Mouse (Mus musculus) forebrain, embryonic 12.5 days (tissue): ENCODE results near the gene Tsx. TPM values are rescaled to one million over a fixed set of nuclear protein-coding genes. Genes with fewer than 3 reads are reported as not detected.

Experiments
- ATAC-seq: fragments of 200-750 bp; cut with Nextera tagmentation; 2 replicates; pipeline ENCODE4 v1.8.0; 2017; ENCODE audit warnings: moderate TSS enrichment; ENCODE audit not compliant: low FRiP score
- H3K27ac ChIP-seq: fragments of 300-500 bp; sonication (generic); 2 replicates; pipeline ENCODE4 v1.5.1; 2016; ENCODE audit warnings: mild to moderate bottlenecking
- H3K27me3 ChIP-seq: fragments of 300-500 bp; sonication (generic); 2 replicates; pipeline ENCODE4 v1.6.1; 2016; ENCODE audit warnings: mild to moderate bottlenecking
- H3K36me3 ChIP-seq: fragments of 300-500 bp; sonication (generic); replicated peaks from 2 replicates; pipeline ENCODE4 v1.6.1; 2016; ENCODE audit warnings: mild to moderate bottlenecking
- H3K4me1 ChIP-seq: fragments of 300-500 bp; sonication (generic); 2 replicates; pipeline ENCODE4 v1.6.1; 2016
- H3K4me2 ChIP-seq: fragments of 300-500 bp; sonication (generic); 2 replicates; pipeline ENCODE4 v1.6.1; 2016; ENCODE audit warnings: mild to moderate bottlenecking, moderate library complexity
- H3K4me3 ChIP-seq: fragments of 300-500 bp; sonication (generic); replicated peaks from 2 replicates; pipeline ENCODE4 v1.5.1; 2016; ENCODE audit warnings: mild to moderate bottlenecking
- H3K9ac ChIP-seq: fragments of 300-500 bp; sonication (generic); 2 replicates; pipeline ENCODE4 v1.6.1; 2016; ENCODE audit warnings: mild to moderate bottlenecking
- H3K9me3 ChIP-seq: fragments of 300-500 bp; sonication (generic); 2 replicates; pipeline ENCODE4 v1.6.1; 2016
- WGBS: fragments of 180-500 bp; shearing (Covaris S2); methylation state at CpG from one replicate; pipeline ENCODE4 v1.1.7; 2016; 5-methylcytosine and 5-hydroxymethylcytosine counted together
- polyA plus RNA-seq: library from polyadenylated mRNA; unstranded; fragments of >200 nt; fragmentation: Nextera tagmentation; extraction: Ambion mirVana; gene quantifications from 2 replicates; pipeline ENCODE4 v1.2.1, GENCODE M21; 2016

The Tsx gene
- polyA plus RNA-seq: 0.49 TPM in 1 of 2 replicates, not detected in the other

DNA sequence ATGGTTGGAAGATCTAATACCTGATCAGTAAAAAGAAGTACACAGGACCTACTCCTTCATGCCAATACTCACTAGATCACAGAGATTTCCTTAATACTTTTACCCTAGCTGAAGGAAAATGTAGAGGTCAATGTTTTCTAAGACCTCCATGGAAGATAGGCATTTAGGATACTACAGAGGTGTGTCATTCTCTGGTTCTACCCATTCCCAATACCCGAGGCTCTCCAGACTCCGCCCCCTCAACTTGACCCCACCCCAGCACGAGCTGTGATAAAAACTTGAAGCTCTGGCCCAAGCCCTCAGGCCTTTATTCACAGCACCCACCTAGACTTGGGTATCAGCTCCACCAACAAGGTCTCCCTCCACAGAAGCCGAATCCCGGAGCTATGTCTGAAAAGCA lies at the start of gene Tsx:
Gene Tsx, plus strand, starts transcription at position 301 of the 400 bp plus-strand sequence.
- Histone ChIP-seq H3K9ac (no peak within 1 kb of the TSS), H3K36me3 (no peaks in the 10 kb centered on the region), H3K4me2 (no peak within 1 kb of the TSS), H3K27me3 (peaks cover 64% of the 10 kb centered on the region), H3K4me3 (no peak within 1 kb of the TSS), H3K4me1 (no peaks in the 10 kb centered on the region), H3K27ac (no peak within 1 kb of the TSS), H3K9me3 (no peaks in the 10 kb centered on the region)
- ATAC-seq: no peak
- WGBS: 77% methylated on average over 5 of the region's 5 CpGs

GRCm38 (mm10) chrX:103366201-103366600 lies 48.1 kb upstream of the Tsx start:
- Histone ChIP-seq H3K4me2 (no peak overlapping the region), H3K4me3 (no peak overlapping the region), H3K27ac (no peak overlapping the region), H3K9me3 (no peaks in the 10 kb centered on the region), H3K9ac (no peak overlapping the region), H3K36me3 (no peaks in the 10 kb centered on the region), H3K4me1 (no peaks in the 10 kb centered on the region), H3K27me3 (peaks cover 18% of the 10 kb centered on the region)
- WGBS: 45% methylated on average over 5 of the region's 5 CpGs
- peak; percentile 46; the same call in 1 of the 2 replicates for ATAC-seq

DNA sequence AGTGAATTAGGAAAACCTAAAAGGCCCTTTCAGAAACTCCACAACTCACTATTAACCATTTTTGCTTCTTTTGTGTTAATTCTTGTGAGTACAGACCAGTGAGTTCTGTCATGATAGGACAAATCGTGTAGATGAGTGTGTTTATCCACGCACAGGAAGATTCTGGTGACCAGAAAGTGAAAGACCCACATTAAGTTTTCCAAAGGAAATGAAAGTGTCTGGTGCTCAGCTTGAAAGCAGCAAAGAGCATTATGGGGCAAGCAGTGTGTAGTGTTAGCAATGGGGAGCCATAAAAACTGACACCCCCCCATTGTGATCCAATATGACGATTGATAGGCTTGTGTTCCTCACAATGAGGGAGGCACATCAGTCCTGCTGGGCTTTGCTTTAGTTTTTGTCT lies 45.6 kb upstream of the Tsx start:
- Histone ChIP-seq H3K4me3 (no peak overlapping the region), H3K27me3 (peaks cover 17% of the 10 kb centered on the region), H3K4me1 (no peaks in the 10 kb centered on the region), H3K27ac (no peak overlapping the region), H3K36me3 (no peaks in the 10 kb centered on the region), H3K4me2 (no peak overlapping the region), H3K9ac (no peak overlapping the region), H3K9me3 (no peaks in the 10 kb centered on the region)
- 57% methylated on average over 3 of the region's 3 CpGs for WGBS
- no peak for ATAC-seq

DNA sequence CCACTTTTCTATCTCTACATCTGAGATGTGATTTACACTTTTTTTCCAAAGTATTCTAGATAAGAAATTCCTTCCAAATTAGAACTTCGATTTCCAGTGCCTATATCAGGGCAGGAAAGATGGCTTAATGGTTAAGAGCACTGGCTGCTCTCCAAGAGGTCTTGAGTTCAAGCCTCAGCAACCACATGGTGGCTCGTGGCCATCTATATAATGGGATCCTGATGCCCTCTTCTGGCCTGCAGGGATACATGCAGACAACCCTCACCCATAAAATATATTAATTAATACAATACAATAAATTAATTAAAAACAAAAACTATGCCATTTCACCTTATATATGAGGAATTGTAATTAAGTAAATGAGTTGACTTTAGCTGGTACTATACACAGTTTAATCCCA lies 43.0 kb upstream of the Tsx start:
- H3K4me2 ChIP-seq: no peak overlapping the region
- H3K9me3 ChIP-seq: no peaks in the 10 kb centered on the region
- WGBS: 82% methylated on average over 2 of the region's 2 CpGs
- H3K27me3 ChIP-seq: peaks cover 25% of the 10 kb centered on the region
- no peak for ATAC-seq
- no peaks in the 10 kb centered on the region for H3K36me3 ChIP-seq
- H3K9ac ChIP-seq: no peak overlapping the region
- H3K27ac ChIP-seq: no peak overlapping the region
- H3K4me3 ChIP-seq: no peak overlapping the region
- no peaks in the 10 kb centered on the region for H3K4me1 ChIP-seq

- no peaks in the 10 kb centered on the region for H3K4me1 ChIP-seq
- ATAC-seq: no peak
- H3K27ac ChIP-seq: no peak overlapping the region
- H3K9ac ChIP-seq: no peak overlapping the region
- no peak overlapping the region for H3K4me3 ChIP-seq
- H3K4me2 ChIP-seq: no peak overlapping the region
- H3K27me3 ChIP-seq: peaks cover 28% of the 10 kb centered on the region
- H3K9me3 ChIP-seq: no peaks in the 10 kb centered on the region
- no peaks in the 10 kb centered on the region for H3K36me3 ChIP-seq
- 51% methylated on average over 2 of the region's 2 CpGs for WGBS
Measured at GRCm38 (mm10) chrX:103371627-103372026, 42.6 kb upstream of the Tsx start.

DNA sequence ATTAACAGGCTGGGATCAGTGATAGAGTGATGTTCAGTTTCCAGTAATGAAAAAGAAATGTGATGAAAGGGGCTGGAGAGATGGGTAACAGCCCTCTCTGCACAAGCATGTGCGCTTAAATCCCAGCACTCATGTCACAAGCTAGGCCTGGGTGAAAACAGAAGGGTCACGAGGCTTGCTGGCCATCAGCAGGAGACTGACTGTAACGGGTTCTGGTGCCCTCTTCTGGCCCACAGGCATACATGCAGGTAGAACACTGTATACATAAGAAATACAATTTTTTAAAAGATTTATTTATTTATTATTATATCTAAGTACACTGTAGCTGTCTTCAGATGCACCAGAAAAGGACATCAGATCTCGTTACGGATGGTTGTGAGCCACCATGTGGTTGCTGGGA lies 40.0 kb upstream of the Tsx start:
- WGBS: 63% methylated on average over 5 of the region's 5 CpGs
- no peaks in the 10 kb centered on the region for H3K36me3 ChIP-seq
- peaks cover 31% of the 10 kb centered on the region for H3K27me3 ChIP-seq
- no peaks in the 10 kb centered on the region for H3K4me1 ChIP-seq
- no peak overlapping the region for H3K4me2 ChIP-seq
- no peak for ATAC-seq
- no peaks in the 10 kb centered on the region for H3K9me3 ChIP-seq
- H3K9ac ChIP-seq: no peak overlapping the region
- no peak overlapping the region for H3K4me3 ChIP-seq
- H3K27ac ChIP-seq: no peak overlapping the region

GRCm38 (mm10) chrX:103384528-103384927 lies 29.7 kb upstream of the Tsx start:
- H3K27ac ChIP-seq: no peak overlapping the region
- no peaks in the 10 kb centered on the region for H3K9me3 ChIP-seq
- H3K4me2 ChIP-seq: no peak overlapping the region
- H3K9ac ChIP-seq: no peak overlapping the region
- no peaks in the 10 kb centered on the region for H3K36me3 ChIP-seq
- 82% methylated on average over 3 of the region's 3 CpGs for WGBS
- no peaks in the 10 kb centered on the region for H3K4me1 ChIP-seq
- H3K4me3 ChIP-seq: no peak overlapping the region
- peaks cover 36% of the 10 kb centered on the region for H3K27me3 ChIP-seq
- ATAC-seq: no peak

DNA sequence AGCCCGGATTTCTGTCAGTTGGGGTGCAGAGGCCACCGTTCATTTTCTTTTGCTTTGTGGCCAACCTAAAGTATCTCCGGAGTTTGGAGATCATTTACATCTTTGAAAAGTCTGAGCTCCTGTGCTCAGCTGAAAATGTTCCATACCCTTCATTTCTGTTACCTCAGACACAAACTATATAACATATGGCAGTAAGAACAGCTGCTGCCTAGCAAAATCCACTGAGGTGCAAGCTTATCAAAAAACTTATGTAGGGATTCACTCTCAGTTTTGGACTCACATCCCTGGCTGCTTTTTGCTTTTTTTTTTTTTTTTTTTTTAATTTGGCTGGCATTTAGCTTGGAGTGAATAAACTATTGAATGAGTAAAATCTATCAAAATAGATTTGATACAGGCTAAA lies 26.1 kb upstream of the Tsx start:
- Histone ChIP-seq H3K4me2 (no peak overlapping the region), H3K9ac (no peak overlapping the region), H3K4me3 (no peak overlapping the region), H3K27me3 (peaks cover 24% of the 10 kb centered on the region), H3K9me3 (no peaks in the 10 kb centered on the region), H3K4me1 (no peaks in the 10 kb centered on the region), H3K36me3 (no peaks in the 10 kb centered on the region), H3K27ac (no peak overlapping the region)
- no peak for ATAC-seq
- 85% methylated on average over 3 of the region's 3 CpGs for WGBS

GRCm38 (mm10) chrX:103393841-103394240 lies 20.4 kb upstream of the Tsx start:
- H3K27me3 ChIP-seq: peaks cover 37% of the 10 kb centered on the region
- no peaks in the 10 kb centered on the region for H3K4me1 ChIP-seq
- no peak overlapping the region for H3K4me3 ChIP-seq
- H3K9ac ChIP-seq: no peak overlapping the region
- H3K4me2 ChIP-seq: no peak overlapping the region
- no peak overlapping the region for H3K27ac ChIP-seq
- 72% methylated on average over 1 of the region's 1 CpGs for WGBS
- no peaks in the 10 kb centered on the region for H3K9me3 ChIP-seq
- no peaks in the 10 kb centered on the region for H3K36me3 ChIP-seq
- no peak for ATAC-seq

GRCm38 (mm10) chrX:103405021-103405420 lies 9.2 kb upstream of the Tsx start:
- H3K27me3 ChIP-seq: peaks cover 52% of the 10 kb centered on the region
- no peak for ATAC-seq
- no peak overlapping the region for H3K4me2 ChIP-seq
- H3K27ac ChIP-seq: no peak overlapping the region
- no peaks in the 10 kb centered on the region for H3K9me3 ChIP-seq
- WGBS: 34% methylated on average over 13 of the region's 13 CpGs
- H3K4me3 ChIP-seq: no peak overlapping the region
- no peaks in the 10 kb centered on the region for H3K4me1 ChIP-seq
- no peaks in the 10 kb centered on the region for H3K36me3 ChIP-seq
- no peak overlapping the region for H3K9ac ChIP-seq

- Histone ChIP-seq H3K36me3 (no peaks in the 10 kb centered on the region), H3K27me3 (peaks cover 52% of the 10 kb centered on the region)
Measured at GRCm38 (mm10) chrX:103421710-103422109, 7.4 kb downstream of the Tsx start, which contains the start of gene Gm26992. Gene Gm26992 (plus strand): TSS chrX:103422010.

DNA sequence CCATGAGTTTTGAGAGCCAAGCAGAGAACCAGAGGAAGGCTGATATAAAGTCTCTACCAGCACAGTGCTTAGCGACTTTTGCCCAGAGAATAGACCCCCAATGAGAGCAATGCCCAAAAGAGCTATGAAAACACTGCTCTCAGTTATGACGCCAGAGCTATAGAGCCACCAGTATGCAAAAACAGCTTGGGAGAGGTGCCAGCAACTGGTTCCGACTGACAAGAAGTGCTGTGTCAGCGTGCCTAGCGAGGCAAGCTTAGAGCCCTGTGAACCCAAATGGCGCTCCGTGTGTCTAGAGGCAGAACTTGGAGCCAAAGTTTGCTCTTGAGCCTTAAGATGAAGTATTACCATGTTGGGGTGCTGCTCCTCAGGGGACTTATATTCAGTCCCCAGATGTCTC lies 13.4 kb downstream of the Tsx start:
- WGBS: 82% methylated on average over 7 of the region's 7 CpGs
- Histone ChIP-seq H3K4me1 (no peaks in the 10 kb centered on the region), H3K4me3 (no peak overlapping the region), H3K9ac (no peak overlapping the region), H3K4me2 (no peak overlapping the region), H3K36me3 (no peaks in the 10 kb centered on the region), H3K9me3 (no peaks in the 10 kb centered on the region), H3K27me3 (peaks cover 40% of the 10 kb centered on the region), H3K27ac (no peak overlapping the region)
- ATAC-seq: no peak

More at GRCm38 (mm10) chrX:103421710-103422109, 7.4 kb downstream of the Tsx start, which contains the start of gene Gm26992:
- no peak for ATAC-seq
- no peak within 1 kb of the TSS for H3K4me2 ChIP-seq
- H3K4me3 ChIP-seq: no peak within 1 kb of the TSS
- no peak within 1 kb of the TSS for H3K27ac ChIP-seq
- H3K9ac ChIP-seq: no peak within 1 kb of the TSS
- H3K9me3 ChIP-seq: no peaks in the 10 kb centered on the region
- no peaks in the 10 kb centered on the region for H3K4me1 ChIP-seq
- 87% methylated on average over 2 of the region's 2 CpGs for WGBS

DNA sequence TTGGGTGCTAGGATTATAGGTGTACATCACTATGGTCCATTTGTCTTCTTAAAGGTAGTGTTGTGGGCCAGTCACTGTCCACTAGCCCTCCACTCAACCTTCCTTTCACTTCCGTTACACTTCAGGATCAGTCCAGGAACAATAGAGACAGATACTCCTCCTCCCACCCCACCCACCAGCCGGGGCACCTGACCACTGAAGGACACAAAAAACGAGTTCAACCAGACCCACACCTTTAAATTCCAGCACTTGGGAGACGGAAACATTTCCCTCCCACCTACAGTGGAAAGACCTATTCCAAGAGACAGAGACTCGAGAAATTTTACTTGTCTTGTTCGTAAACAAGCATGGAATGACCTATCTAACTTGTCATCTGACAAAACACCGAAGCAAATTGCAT lies 18.0 kb downstream of the Tsx start:
- Histone ChIP-seq H3K27me3 (peaks cover 38% of the 10 kb centered on the region), H3K4me3 (no peak overlapping the region), H3K4me1 (no peaks in the 10 kb centered on the region), H3K4me2 (no peak overlapping the region), H3K36me3 (no peaks in the 10 kb centered on the region), H3K9me3 (no peaks in the 10 kb centered on the region), H3K9ac (no peak overlapping the region), H3K27ac (no peak overlapping the region)
- ATAC-seq: no peak
- whole genome bisulfite sequencing: 80% methylated on average over 7 of the region's 7 CpGs
